14 mouse cellular contexts compared by ENCODE assay signal in genomic region chr9:43200212-43200611, GRCm38 (mm10). TPM values are rescaled to one million over a fixed set of nuclear protein-coding genes. Genes with fewer than 3 reads are reported as not detected.
DNase-seq lines count a peak whose midpoint lies in the region; ATAC-seq and TF ChIP-seq lines count a peak whose summit lies in the region.
"Had no signal": no experiment of that assay in that cellular context is flagged by ENCODE, and none has a peak within 500 bp of the region (broad histone marks: within the 10 kb centered on the region; RNA-seq: fewer than 3 reads in every experiment).

No protein-coding gene starts in this region.

- H3K4me3 ChIP-seq in heart, embryonic 11.5 days (ENCODE audit: low read depth, low read length), result no peak overlapping the region
- H3K4me3 ChIP-seq in heart, adult 2 months, result no peak overlapping the region
- H3K4me3 ChIP-seq in midbrain, embryonic 10.5 days, result peak overlapping the region; percentile 26; the same call in 1 of the 2 replicates
- no peak overlapping the region for H3K4me3 ChIP-seq in midbrain, postnatal 0 days (ENCODE audit: low read depth, low read length)
- no peak overlapping the region for H3K4me3 ChIP-seq in embryonic facial prominence, embryonic 11.5 days (ENCODE audit: low read depth, low read length)

- no peak for ATAC-seq in heart, embryonic 11.5 days (replicated peaks; ENCODE audit: insufficient number of reproducible peaks, low FRiP score, low TSS enrichment)
- ATAC-seq in midbrain, postnatal 0 days (ENCODE audit: low FRiP score), result no peak
- ATAC-seq in embryonic facial prominence, embryonic 11.5 days (replicated peaks; ENCODE audit: insufficient number of reproducible peaks, low FRiP score, low TSS enrichment, low read depth), result no peak
- ATAC-seq in megakaryocyte progenitor cell, adult 5-6 weeks (replicated peaks; ENCODE audit: poor library complexity), result peak; percentile 69
- no peak for ATAC-seq in monocyte, adult 5-6 weeks (replicated peaks; ENCODE audit: insufficient number of reproducible peaks, low FRiP score, low TSS enrichment, poor library complexity, severe bottlenecking)

- H3K27me3 ChIP-seq in heart, embryonic 11.5 days (ENCODE audit: control insufficient read depth, insufficient read depth, low read length), result peaks cover 61% of the 10 kb centered on the region
- peaks cover 2% of the 10 kb centered on the region; the same call in 1 of the 2 replicates for H3K27me3 ChIP-seq in heart, adult 2 months (ENCODE audit: control insufficient read depth, insufficient read depth, low read length)
- H3K27me3 ChIP-seq in midbrain, embryonic 10.5 days (ENCODE audit: low read depth, poor library complexity, severe bottlenecking), result peaks cover 91% of the 10 kb centered on the region
- H3K27me3 ChIP-seq in midbrain, postnatal 0 days (ENCODE audit: insufficient read depth, low read length), result peaks cover 18% of the 10 kb centered on the region; the same call in 1 of the 2 replicates
- peaks cover 10% of the 10 kb centered on the region for H3K27me3 ChIP-seq in embryonic facial prominence, embryonic 11.5 days (ENCODE audit: control insufficient read depth, insufficient read depth, low read length)

- H3K9me3 ChIP-seq in heart, embryonic 11.5 days (replicated peaks; ENCODE audit: control insufficient read depth, low read length), result no peaks in the 10 kb centered on the region
- H3K9me3 ChIP-seq in midbrain, embryonic 10.5 days (replicated peaks), result no peaks in the 10 kb centered on the region
- H3K9me3 ChIP-seq in midbrain, postnatal 0 days (ENCODE audit: low read length), result no peaks in the 10 kb centered on the region
- H3K9me3 ChIP-seq in embryonic facial prominence, embryonic 11.5 days (replicated peaks; ENCODE audit: control insufficient read depth, low read length), result no peaks in the 10 kb centered on the region

- H3K4me2 ChIP-seq in heart, embryonic 11.5 days, result peak overlapping the region; percentile 32; the same call in 1 of the 2 replicates
- H3K4me2 ChIP-seq in midbrain, postnatal 0 days (ENCODE audit: low read depth, low read length, poor library complexity, severe bottlenecking), result no peak overlapping the region
- 0 out of 2 replicates have a peak overlapping the region, but pooled peaks have one; percentile 0 for H3K4me2 ChIP-seq in embryonic facial prominence, embryonic 11.5 days (ENCODE audit: low read depth, low read length)

- no peak overlapping the region for H3K27ac ChIP-seq in heart, embryonic 11.5 days (ENCODE audit: low read depth, low read length)
- no peak overlapping the region for H3K27ac ChIP-seq in heart, adult 2 months
- no peak overlapping the region for H3K27ac ChIP-seq in midbrain, embryonic 10.5 days (replicated peaks)
- H3K27ac ChIP-seq in midbrain, postnatal 0 days (ENCODE audit: low read depth, low read length), result no peak overlapping the region
- no peak overlapping the region for H3K27ac ChIP-seq in embryonic facial prominence, embryonic 11.5 days (replicated peaks; ENCODE audit: low read depth, low read length)

- H3K79me2 ChIP-seq in heart, adult 2 months (replicated peaks; ENCODE audit: control insufficient read depth, insufficient read depth, low read length), result no peaks in the 10 kb centered on the region

- no peak overlapping the region for H3K9ac ChIP-seq in heart, embryonic 11.5 days (ENCODE audit: low read depth, low read length)
- H3K9ac ChIP-seq in heart, adult 2 months (ENCODE audit: low read depth, low read length), result no peak overlapping the region
- H3K9ac ChIP-seq in midbrain, postnatal 0 days (replicated peaks; ENCODE audit: low read length, poor library complexity, severe bottlenecking), result no peak overlapping the region
- H3K9ac ChIP-seq in embryonic facial prominence, embryonic 11.5 days (replicated peaks; ENCODE audit: low read length), result no peak overlapping the region

- TF ChIP-seq EP300 in heart, adult 2 months (IDR thresholded peaks at IDR 0.05; ENCODE audit: insufficient read depth, low read depth, low read length), result no peak

- TF ChIP-seq CTCF in heart, adult 2 months (IDR thresholded peaks at IDR 0.05), result no peak
- TF ChIP-seq CTCF in midbrain, postnatal 0 days (IDR thresholded peaks at IDR 0.05), result no peak

- WGBS in heart, embryonic 11.5 days (ENCODE audit: insufficient replicate concordance), result 2% methylated on average over 5 of the region's 5 CpGs
- 31% methylated on average over 5 of the region's 5 CpGs for WGBS in heart, adult 2 months
- WGBS in midbrain, embryonic 10.5 days, result 7% methylated on average over 5 of the region's 5 CpGs
- WGBS in midbrain, postnatal 0 days, result 13% methylated on average over 5 of the region's 5 CpGs
- 7% methylated on average over 5 of the region's 5 CpGs for WGBS in embryonic facial prominence, embryonic 11.5 days

- no peaks in the 10 kb centered on the region; the same call in 1 of the 2 replicates for H3K36me3 ChIP-seq in heart, embryonic 11.5 days (ENCODE audit: control insufficient read depth, insufficient read depth, low read length)
- no peaks in the 10 kb centered on the region for H3K36me3 ChIP-seq in heart, adult 2 months (ENCODE audit: control insufficient read depth, insufficient read depth, low read length)
- no peaks in the 10 kb centered on the region for H3K36me3 ChIP-seq in midbrain, embryonic 10.5 days
- H3K36me3 ChIP-seq in midbrain, postnatal 0 days (ENCODE audit: insufficient read depth, low read length), result no peaks in the 10 kb centered on the region
- H3K36me3 ChIP-seq in embryonic facial prominence, embryonic 11.5 days (replicated peaks; ENCODE audit: control insufficient read depth, insufficient read depth, low read depth, low read length), result no peaks in the 10 kb centered on the region

- intact Hi-C loops in heart, adult 2 months (cut with DNase I), result no loop called here

- H3K4me1 ChIP-seq in heart, embryonic 11.5 days (ENCODE audit: control insufficient read depth, insufficient read depth, low read length), result no peaks in the 10 kb centered on the region; the same call in 1 of the 2 replicates
- no peaks in the 10 kb centered on the region for H3K4me1 ChIP-seq in heart, adult 2 months (ENCODE audit: control insufficient read depth, insufficient read depth, low read length)
- peaks cover 14% of the 10 kb centered on the region for H3K4me1 ChIP-seq in midbrain, embryonic 10.5 days
- H3K4me1 ChIP-seq in midbrain, postnatal 0 days (ENCODE audit: insufficient read depth, low read length), result no peaks in the 10 kb centered on the region
- no peaks in the 10 kb centered on the region for H3K4me1 ChIP-seq in embryonic facial prominence, embryonic 11.5 days (ENCODE audit: control insufficient read depth, insufficient read depth, low read length)

- no peak for DNase-seq in heart, adult 2 months
- no peak for DNase-seq in midbrain, embryonic 10.5 days (ENCODE audit: low spot score)
- no peak for DNase-seq in midbrain, postnatal 0 days (ENCODE audit: low spot score)
- no peak for DNase-seq in embryonic facial prominence, embryonic 11.5 days (ENCODE audit: low spot score)
- no peak for DNase-seq in right cerebral cortex, postnatal 25 days
- DNase-seq: adrenal gland, postnatal 25 days; cerebellum, adult 2 months; gastrocnemius, postnatal 14 days; heart, postnatal 10 days; kidney, postnatal 14 days had no signal

- no peak for TF ChIP-seq POLR2A in heart, adult 2 months (IDR thresholded peaks at IDR 0.05; ENCODE audit: insufficient read depth, low read depth, low read length)

RNA-seq across cellular contexts. Expression of gene Pou2f3, which starts 10.0 kb away (rescaled TPM):
- polyA plus RNA-seq in heart, embryonic 11.5 days (2014; fragmentation: Nextera tagmentation; extraction: Ambion mirVana), result not detected in 2 replicates
- not detected for total RNA-seq in heart, adult 2 months (2021)
- 0.14 and 0.23 TPM in 2 replicates for polyA plus RNA-seq in heart, adult 2 months (2012; rRNA removed)
- polyA plus RNA-seq in midbrain, embryonic 10.5 days (2016; fragmentation: Nextera tagmentation; extraction: Ambion mirVana), result not detected in 2 replicates
- total RNA-seq in midbrain, postnatal 0 days (2014; rRNA removed), result 0.16 TPM in 1 of 2 replicates, not detected in the other
- not detected in 2 replicates for polyA plus RNA-seq in midbrain, postnatal 0 days (2015; fragmentation: Nextera tagmentation; extraction: Ambion mirVana)
- polyA plus RNA-seq in embryonic facial prominence, embryonic 11.5 days (2014; fragmentation: Nextera tagmentation; extraction: Ambion mirVana), result 0.11 TPM in 1 of 2 replicates, not detected in the other
- not detected in 2 replicates for total RNA-seq in megakaryocyte progenitor cell, adult 5-6 weeks (2015)
- not detected in 2 replicates for total RNA-seq in megakaryocyte progenitor cell, adult 5-6 weeks (2017)
- not detected in 3 replicates for total RNA-seq in monocyte, adult 5-6 weeks (2017)
- total RNA-seq: adrenal gland, postnatal 25 days had no signal
- polyA plus RNA-seq: spleen, adult 2 months had no signal

RNA-seq across cellular contexts. Expression of gene Oaf, which starts 39.5 kb away (rescaled TPM):
- 37.8 and 41.1 TPM in 2 replicates for polyA plus RNA-seq in heart, embryonic 11.5 days (2014; fragmentation: Nextera tagmentation; extraction: Ambion mirVana)
- 10 to 100 TPM in 1 of 2 experiments, 1 to 10 TPM in 1; 6.8 to 11.8 TPM for total RNA-seq in heart, adult 2 months (2021)
- 15.1 and 24.0 TPM in 2 replicates for polyA plus RNA-seq in heart, adult 2 months (2012; rRNA removed)
- 32.0 and 36.5 TPM in 2 replicates for polyA plus RNA-seq in midbrain, embryonic 10.5 days (2016; fragmentation: Nextera tagmentation; extraction: Ambion mirVana)
- 4.7 and 4.9 TPM in 2 replicates for total RNA-seq in midbrain, postnatal 0 days (2014; rRNA removed)
- polyA plus RNA-seq in midbrain, postnatal 0 days (2015; fragmentation: Nextera tagmentation; extraction: Ambion mirVana), result 4.5 and 4.7 TPM in 2 replicates
- polyA plus RNA-seq in embryonic facial prominence, embryonic 11.5 days (2014; fragmentation: Nextera tagmentation; extraction: Ambion mirVana), result 73.3 and 73.5 TPM in 2 replicates
- 19.2 and 20.9 TPM in 2 replicates for total RNA-seq in megakaryocyte progenitor cell, adult 5-6 weeks (2015)
- 10.0 and 17.0 TPM in 2 replicates for total RNA-seq in megakaryocyte progenitor cell, adult 5-6 weeks (2017)
- total RNA-seq in monocyte, adult 5-6 weeks (2017), result 0.10 to 0.43 TPM in 2 of 3 replicates, not detected in the other
